Mouse (Mus musculus): ENCODE data around the gene Tnfrsf1a.

DNA sequence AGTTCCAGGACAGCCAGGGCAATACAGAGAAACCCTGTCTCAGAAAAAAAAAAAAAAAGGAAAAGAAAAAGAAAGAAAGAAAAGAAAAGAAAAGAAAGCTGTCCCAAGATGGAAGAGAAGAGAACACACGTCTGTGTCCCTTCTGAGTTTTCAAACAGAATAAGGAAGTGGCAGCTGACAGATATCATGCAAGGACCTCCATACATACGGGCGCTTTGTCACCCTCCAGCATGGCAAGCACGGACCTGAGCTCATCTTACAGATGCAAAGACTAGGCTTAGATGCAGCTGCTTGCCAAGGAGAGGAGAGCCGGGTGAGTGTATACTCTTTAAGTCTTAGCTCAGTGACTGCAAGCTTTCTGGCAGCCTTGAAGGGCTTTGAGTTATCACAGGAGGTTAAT lies 16.4 kb downstream of the Tnfrsf1a start:
- TF ChIP-seq CTCF (IDR thresholded peaks at IDR 0.05; ENCODE audit: control insufficient read depth, insufficient read depth, insufficient replicate concordance, low read depth, low read length) = no peak
- no peak for TF ChIP-seq POLR2A (IDR thresholded peaks at IDR 0.05; ENCODE audit: control insufficient read depth, low read depth, low read length)
